Mouse (Mus musculus) hindbrain, embryonic 11.5 days (tissue): ENCODE results near the gene Kirrel. TPM values are rescaled to one million over a fixed set of nuclear protein-coding genes. Genes with fewer than 3 reads are reported as not detected.
A peak's percentile ranks its signal among the peaks of the same experiment; 100 is the strongest.

ENCODE experiments used
- ATAC-seq: fragments of 200-750 bp; cut with Nextera tagmentation; 2 replicates; pipeline ENCODE4 v1.8.0; 2017; ENCODE audit warnings: mild to moderate bottlenecking, moderate TSS enrichment, moderate library complexity; ENCODE audit not compliant: low FRiP score
- DNase-seq: peaks from one replicate; pipeline ENCODE4 v3.0.0-alpha.2; 2015; ENCODE audit warnings: low spot score
- H3K27ac ChIP-seq: fragments of 300-500 bp; sonication (generic); 2 replicates; pipeline ENCODE4 v1.5.1; 2014; ENCODE audit warnings: mild to moderate bottlenecking, low read depth, low read length
- H3K27me3 ChIP-seq: fragments of 300-500 bp; sonication (generic); 2 replicates; pipeline ENCODE4 v1.6.1; 2014; ENCODE audit warnings: mild to moderate bottlenecking, low read length, moderate library complexity, mixed read lengths; ENCODE audit not compliant: control insufficient read depth, insufficient read depth
- H3K36me3 ChIP-seq: fragments of 300-500 bp; sonication (generic); 2 replicates; pipeline ENCODE4 v1.6.1; 2014; ENCODE audit warnings: mild to moderate bottlenecking, low read length, moderate library complexity, mixed read lengths; ENCODE audit not compliant: control insufficient read depth, insufficient read depth
- H3K4me1 ChIP-seq: fragments of 300-500 bp; sonication (generic); replicated peaks from 2 replicates; pipeline ENCODE4 v1.6.1; 2014; ENCODE audit warnings: low read length, mixed read lengths; ENCODE audit not compliant: control insufficient read depth, insufficient read depth
- H3K4me2 ChIP-seq: fragments of 300-500 bp; sonication (generic); replicated peaks from 2 replicates; pipeline ENCODE4 v1.6.1; 2014; ENCODE audit warnings: mild to moderate bottlenecking, low read depth, low read length
- H3K4me3 ChIP-seq: fragments of 300-500 bp; sonication (generic); 2 replicates; pipeline ENCODE4 v1.5.1; 2014; ENCODE audit warnings: low read depth, low read length
- H3K9ac ChIP-seq: fragments of 300-500 bp; sonication (generic); 2 replicates; pipeline ENCODE4 v1.6.1; 2014; ENCODE audit warnings: low read depth, low read length
- H3K9me3 ChIP-seq: fragments of 300-500 bp; sonication (generic); 2 replicates; pipeline ENCODE4 v1.6.1; 2016; ENCODE audit warnings: low read length; ENCODE audit not compliant: control insufficient read depth
- WGBS: fragments of 180-500 bp; shearing (Covaris S2); extraction: QIAGEN DNeasy Blood & Tissue Kit; methylation state at CpG from one replicate; pipeline ENCODE4 v1.1.7; 2014; 5-methylcytosine and 5-hydroxymethylcytosine counted together
- polyA plus RNA-seq: library from polyadenylated mRNA; unstranded; fragments of >200 nt; fragmentation: Nextera tagmentation; extraction: Ambion mirVana; gene quantifications from 2 replicates; pipeline ENCODE4 v1.2.1, GENCODE M21; 2014

Kirrel gene
- polyA plus RNA-seq, 1 experiment from 2014 or later: 11.5 TPM

- Histone ChIP-seq H3K9ac (no peak overlapping the region), H3K27ac (no peak overlapping the region), H3K4me2 (no peak overlapping the region), H3K9me3 (no peaks in the 10 kb centered on the region), H3K4me3 (no peak overlapping the region), H3K27me3 (no peaks in the 10 kb centered on the region), H3K36me3 (no peaks in the 10 kb centered on the region), H3K4me1 (no peaks in the 10 kb centered on the region)
- ATAC-seq (no peak), DNase-seq (no peak)
- WGBS: 45% methylated on average over 13 of the region's 13 CpGs
Measured at GRCm38 (mm10) chr3:87072612-87073515, 101.7 kb downstream of the Kirrel start.

- Histone ChIP-seq H3K9me3 (no peaks in the 10 kb centered on the region), H3K36me3 (no peaks in the 10 kb centered on the region), H3K4me2 (no peak overlapping the region), H3K27ac (no peak overlapping the region), H3K4me1 (no peaks in the 10 kb centered on the region), H3K27me3 (no peaks in the 10 kb centered on the region), H3K9ac (no peak overlapping the region), H3K4me3 (no peak overlapping the region)
- ATAC-seq (no peak), DNase-seq (no peak)
- WGBS: 76% methylated on average over 3 of the region's 3 CpGs
Measured at GRCm38 (mm10) chr3:87072191-87072590, 102.4 kb downstream of the Kirrel start.

DNA sequence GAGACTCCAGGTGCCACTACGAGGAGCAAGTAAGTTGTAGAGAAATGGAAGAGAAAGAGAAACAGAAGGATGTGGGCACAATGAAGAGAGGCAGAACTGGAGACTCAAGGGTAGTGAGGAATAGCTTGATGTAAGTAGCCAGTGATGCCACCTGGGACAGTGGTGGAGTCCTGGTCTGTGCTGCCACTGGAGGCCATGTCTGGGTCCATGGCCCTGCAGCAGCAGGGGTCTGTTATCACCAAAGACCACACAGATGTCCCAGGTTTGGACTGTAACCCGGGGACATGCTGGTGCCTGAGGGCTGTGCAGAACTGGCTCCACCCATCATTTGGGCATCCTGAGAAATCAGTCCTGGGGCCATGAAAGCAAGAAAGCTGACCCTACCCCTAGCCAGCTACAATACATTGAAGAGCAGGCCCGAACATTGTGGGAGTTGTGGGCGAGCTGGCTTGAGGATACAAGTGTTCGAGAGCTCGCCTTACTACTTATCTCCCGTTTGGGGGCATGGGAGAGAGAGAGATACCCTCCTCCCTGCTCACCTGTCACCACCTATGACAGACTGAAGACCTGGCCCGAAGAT, 107.1 kb downstream of the Kirrel start:
- WGBS: 88% methylated on average over 8 of the region's 8 CpGs
- Histone ChIP-seq H3K36me3 (no peaks in the 10 kb centered on the region), H3K27me3 (no peaks in the 10 kb centered on the region), H3K4me3 (no peak overlapping the region), H3K9me3 (no peaks in the 10 kb centered on the region), H3K4me2 (no peak overlapping the region), H3K27ac (no peak overlapping the region), H3K4me1 (no peaks in the 10 kb centered on the region), H3K9ac (no peak overlapping the region)
- DNase-seq (no peak), ATAC-seq (no peak)

DNA sequence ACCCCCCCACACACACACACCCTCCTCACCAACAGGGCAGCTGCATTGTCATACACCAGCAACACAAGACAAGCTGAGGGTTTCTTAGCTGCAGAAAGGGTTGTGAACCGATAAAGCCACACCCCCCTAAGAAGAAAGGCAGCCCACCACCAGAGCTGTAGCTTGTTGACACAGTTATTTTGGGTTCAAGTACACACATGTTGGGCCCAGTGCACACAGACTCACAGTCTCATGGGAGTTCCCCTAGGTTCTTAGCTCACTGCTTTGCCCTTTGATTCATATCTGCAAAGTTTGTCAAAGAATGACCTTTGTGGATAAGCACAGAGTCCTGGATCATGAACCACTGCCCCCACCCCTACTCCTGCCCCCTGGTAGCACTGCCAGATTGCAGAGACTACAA, 120.6 kb downstream of the Kirrel start:
- ATAC-seq (no peak), DNase-seq (no peak)
- Histone ChIP-seq H3K4me2 (no peak overlapping the region), H3K9ac (no peak overlapping the region), H3K4me3 (no peak overlapping the region), H3K4me1 (no peaks in the 10 kb centered on the region), H3K27me3 (no peaks in the 10 kb centered on the region), H3K27ac (no peak overlapping the region), H3K9me3 (no peaks in the 10 kb centered on the region), H3K36me3 (no peaks in the 10 kb centered on the region)
- 75% methylated on average over 1 of the region's 1 CpGs for WGBS

- 85% methylated on average over 5 of the region's 5 CpGs for WGBS
Measured at GRCm38 (mm10) chr3:87047801-87048200, 126.7 kb downstream of the Kirrel start.

GRCm38 (mm10) chr3:87041733-87042132, 132.8 kb downstream of the Kirrel start:
- H3K36me3 ChIP-seq: no peaks in the 10 kb centered on the region
- H3K9me3 ChIP-seq: no peaks in the 10 kb centered on the region
- WGBS: 87% methylated on average over 2 of the region's 2 CpGs
- no peak for DNase-seq
- no peak overlapping the region for H3K4me3 ChIP-seq
- no peaks in the 10 kb centered on the region for H3K27me3 ChIP-seq
- no peak overlapping the region for H3K27ac ChIP-seq
- no peak overlapping the region for H3K9ac ChIP-seq
- H3K4me1 ChIP-seq: no peaks in the 10 kb centered on the region
- ATAC-seq: no peak
- H3K4me2 ChIP-seq: no peak overlapping the region

More at GRCm38 (mm10) chr3:87047801-87048200, 126.7 kb downstream of the Kirrel start:
- H3K4me2 ChIP-seq: no peak overlapping the region
- ATAC-seq (no peak), DNase-seq (peak; percentile 3)
- H3K27me3 ChIP-seq: no peaks in the 10 kb centered on the region
- no peaks in the 10 kb centered on the region for H3K36me3 ChIP-seq
- H3K27ac ChIP-seq: no peak overlapping the region
- H3K4me1 ChIP-seq: no peaks in the 10 kb centered on the region
- no peak overlapping the region for H3K4me3 ChIP-seq
- no peaks in the 10 kb centered on the region for H3K9me3 ChIP-seq
- H3K9ac ChIP-seq: no peak overlapping the region

- DNase-seq (no peak), ATAC-seq (no peak)
- no peaks in the 10 kb centered on the region for H3K27me3 ChIP-seq
- no peaks in the 10 kb centered on the region for H3K9me3 ChIP-seq
- no peak overlapping the region for H3K4me3 ChIP-seq
- H3K4me2 ChIP-seq: no peak overlapping the region
- no peak overlapping the region for H3K27ac ChIP-seq
- H3K9ac ChIP-seq: no peak overlapping the region
- 88% methylated on average over 6 of the region's 6 CpGs for WGBS
- H3K4me1 ChIP-seq: no peaks in the 10 kb centered on the region
- H3K36me3 ChIP-seq: no peaks in the 10 kb centered on the region
Measured at GRCm38 (mm10) chr3:87038500-87038899, 136.0 kb downstream of the Kirrel start.

DNA sequence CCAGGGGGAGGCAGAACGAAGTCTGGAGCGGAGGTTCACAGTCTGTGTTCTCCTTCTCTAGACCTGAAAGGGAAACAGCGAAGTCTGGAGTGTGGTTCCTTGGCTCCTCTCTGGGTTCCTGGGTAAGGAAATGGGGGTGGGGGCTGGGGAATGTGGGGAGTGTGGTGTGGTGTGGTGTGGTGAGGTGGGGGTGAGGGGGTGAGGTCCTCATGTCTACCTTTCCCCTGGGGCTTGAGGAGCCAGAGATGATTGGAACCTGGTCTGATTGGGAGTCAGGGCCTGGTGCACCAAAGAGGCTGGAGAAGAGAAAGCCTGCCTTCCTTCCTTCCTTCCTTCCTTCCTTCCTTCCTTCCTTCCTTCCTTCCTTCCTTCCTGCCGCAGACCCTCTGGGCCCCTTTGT, 140.5 kb downstream of the Kirrel start:
- WGBS: 84% methylated on average over 4 of the region's 4 CpGs
- Histone ChIP-seq H3K4me3 (no peak overlapping the region), H3K4me2 (no peak overlapping the region), H3K4me1 (no peaks in the 10 kb centered on the region), H3K27ac (no peak overlapping the region), H3K27me3 (no peaks in the 10 kb centered on the region), H3K9me3 (no peaks in the 10 kb centered on the region), H3K9ac (no peak overlapping the region), H3K36me3 (no peaks in the 10 kb centered on the region)
- no peak for ATAC-seq
- DNase-seq: no peak

GRCm38 (mm10) chr3:87033357-87033756, 141.2 kb downstream of the Kirrel start:
- H3K9me3 ChIP-seq: no peaks in the 10 kb centered on the region

More at GRCm38 (mm10) chr3:87033357-87033756, 141.2 kb downstream of the Kirrel start:
- no peaks in the 10 kb centered on the region for H3K27me3 ChIP-seq
- no peak overlapping the region for H3K27ac ChIP-seq
- H3K4me2 ChIP-seq: no peak overlapping the region
- H3K4me1 ChIP-seq: no peaks in the 10 kb centered on the region
- no peak overlapping the region for H3K4me3 ChIP-seq
- no peaks in the 10 kb centered on the region for H3K36me3 ChIP-seq
- 25% methylated on average over 8 of the region's 8 CpGs for WGBS
- no peak overlapping the region for H3K9ac ChIP-seq
- no peak for ATAC-seq
- peak; percentile 88 for DNase-seq
